Mouse (Mus musculus): Measurements from ENCODE around the gene Atg2a.

- TF ChIP-seq CTCF (IDR thresholded peaks at IDR 0.05; ENCODE audit: extremely low read depth, insufficient read depth, insufficient read length, insufficient replicate concordance): no peak
- no peak for TF ChIP-seq POLR2A (IDR thresholded peaks at IDR 0.05; ENCODE audit: low read depth, low read length)
Measured at GRCm38 (mm10) chr19:6240725-6241124, 743 bp upstream of the Atg2a start.

Measured in spleen, adult 2 months (tissue).